Mouse (Mus musculus): ENCODE measurements at regions not wholly inside any gene's neighbourhood (a gene's known extent, or its start where the extent isn't known, plus 50 kb on each side); places are given as distances from the start of the nearest gene placed in this dataset.

DNA sequence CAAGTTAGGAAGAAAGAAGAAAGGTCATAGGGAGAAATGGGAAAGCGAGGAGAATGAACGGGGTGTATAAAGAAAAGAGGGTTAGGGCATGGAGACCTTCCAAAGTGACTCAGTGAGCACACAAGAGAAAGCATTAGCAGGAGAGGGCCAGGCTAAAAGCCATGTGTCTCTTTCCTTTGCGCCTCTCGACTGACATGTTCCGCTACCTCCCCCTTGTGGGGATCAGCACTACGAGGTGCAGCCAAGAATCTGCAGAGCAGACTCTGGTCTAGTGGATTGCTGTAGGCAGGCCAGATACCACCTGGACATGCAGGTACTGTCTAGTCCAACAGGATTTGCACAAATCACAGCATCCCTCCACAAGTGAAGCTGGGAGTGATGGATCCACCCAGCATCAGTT lies 54.0 kb downstream of the Kcna5 start:
- Histone ChIP-seq H3K36me3 (ENCODE audit: control insufficient read depth, insufficient read depth, low read length) (no peaks in the 10 kb centered on the region), H3K4me2 (replicated peaks; ENCODE audit: low read depth) (no peak overlapping the region), H3K4me3 (ENCODE audit: low read depth, low read length) (no peak overlapping the region), H3K9me3 (ENCODE audit: control insufficient read depth, low read length) (no peaks in the 10 kb centered on the region), H3K4me1 (replicated peaks; ENCODE audit: control insufficient read depth, insufficient read depth) (no peaks in the 10 kb centered on the region), H3K27me3 (ENCODE audit: control insufficient read depth, insufficient read depth, low read length) (no peaks in the 10 kb centered on the region), H3K27ac (replicated peaks) (no peak overlapping the region), H3K9ac (ENCODE audit: low read length) (no peak overlapping the region)
- WGBS = 51% methylated on average over 6 of the region's 6 CpGs
- DNase-seq (ENCODE audit: low spot score) (no peak), ATAC-seq (ENCODE audit: low FRiP score, low TSS enrichment) (no peak)
- TF ChIP-seq EP300 (optimal IDR thresholded peaks at IDR 0.05) (no peak), CTCF (IDR thresholded peaks at IDR 0.05; ENCODE audit: low read depth) (peak; percentile 68)

DNA sequence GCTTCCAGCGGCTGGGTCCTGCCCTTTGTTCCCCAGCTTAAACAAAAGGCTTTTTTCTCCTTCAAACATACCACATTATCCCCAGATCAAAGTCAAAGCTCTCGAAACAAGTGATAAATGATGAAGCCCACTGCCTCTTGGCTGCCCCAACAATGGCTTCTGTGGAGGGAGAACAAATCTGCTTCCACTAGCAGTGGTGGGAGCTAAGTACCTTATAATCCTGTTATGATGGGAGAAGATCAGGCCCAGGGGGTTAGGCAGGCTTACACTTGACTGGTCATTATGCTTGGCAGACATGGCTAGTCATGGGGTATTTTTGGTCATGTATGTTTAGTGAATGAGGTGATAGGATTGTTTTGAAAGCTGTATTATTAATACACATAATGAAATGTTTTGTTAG lies 57.7 kb downstream of the Kcna5 start:
- Histone ChIP-seq H3K4me2 (replicated peaks; ENCODE audit: low read depth) (no peak overlapping the region), H3K36me3 (ENCODE audit: control insufficient read depth, insufficient read depth, low read length) (no peaks in the 10 kb centered on the region), H3K4me3 (ENCODE audit: low read depth, low read length) (no peak overlapping the region), H3K4me1 (replicated peaks; ENCODE audit: control insufficient read depth, insufficient read depth) (no peaks in the 10 kb centered on the region), H3K9me3 (ENCODE audit: control insufficient read depth, low read length) (no peaks in the 10 kb centered on the region), H3K27me3 (ENCODE audit: control insufficient read depth, insufficient read depth, low read length) (no peaks in the 10 kb centered on the region), H3K9ac (ENCODE audit: low read length) (no peak overlapping the region), H3K27ac (replicated peaks) (no peak overlapping the region)
- no peak for DNase-seq (ENCODE audit: low spot score)
- TF ChIP-seq CTCF (IDR thresholded peaks at IDR 0.05; ENCODE audit: low read depth) (no peak), EP300 (optimal IDR thresholded peaks at IDR 0.05) (no peak)
- 19% methylated on average over 2 of the region's 2 CpGs for WGBS
- no peak for ATAC-seq (ENCODE audit: low FRiP score, low TSS enrichment)

DNA sequence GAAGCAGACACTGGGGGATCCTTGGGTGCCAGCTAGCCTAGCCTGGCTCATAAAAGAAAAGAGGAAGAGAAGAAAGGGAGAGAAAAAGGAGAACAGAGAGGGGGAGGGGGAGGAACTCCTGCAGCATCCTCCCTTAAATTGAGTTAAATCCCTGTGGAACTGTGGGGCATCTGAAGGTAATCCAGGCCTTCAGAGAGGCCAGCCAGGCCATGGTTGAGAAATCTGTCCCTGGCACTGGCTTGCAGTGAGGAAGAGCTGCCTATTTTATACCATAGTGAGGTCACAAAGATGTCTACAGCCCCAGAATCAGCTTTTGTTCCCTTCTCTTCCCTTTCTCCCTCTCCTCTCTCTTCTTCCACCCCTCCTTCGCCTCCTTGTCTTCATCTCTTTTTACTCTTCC lies 58.5 kb downstream of the Kcna5 start:
- no peak for DNase-seq (ENCODE audit: low spot score)
- 94% methylated on average over 1 of the region's 1 CpGs for WGBS

DNA sequence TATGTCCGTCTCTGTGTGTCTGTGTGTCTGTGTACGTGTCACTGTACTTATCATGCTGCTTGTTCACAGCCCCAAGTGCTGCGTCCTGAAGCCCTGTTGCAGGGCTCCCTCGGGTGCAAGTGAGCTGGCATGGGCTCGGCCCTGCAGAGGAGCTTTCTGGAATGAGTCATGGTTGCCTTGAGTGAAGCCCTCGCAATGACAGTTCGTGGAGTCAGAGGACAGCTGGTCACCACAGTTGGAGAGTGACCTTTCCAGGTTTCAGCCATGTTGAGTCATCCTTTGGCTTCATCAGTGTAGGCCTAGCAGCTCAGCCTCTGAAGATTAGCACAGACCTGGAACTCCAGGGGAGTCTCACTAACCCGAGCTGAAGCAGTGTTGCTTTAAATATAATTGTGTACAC lies 59.7 kb downstream of the Kcna5 start:
- no peak for ATAC-seq (ENCODE audit: low FRiP score, low TSS enrichment)
- no peak overlapping the region for H3K27ac ChIP-seq (replicated peaks)
- H3K27me3 ChIP-seq (ENCODE audit: control insufficient read depth, insufficient read depth, low read length) = no peaks in the 10 kb centered on the region
- DNase-seq (ENCODE audit: low spot score) = no peak
- no peak overlapping the region for H3K4me2 ChIP-seq (replicated peaks; ENCODE audit: low read depth)
- no peaks in the 10 kb centered on the region for H3K9me3 ChIP-seq (ENCODE audit: control insufficient read depth, low read length)
- H3K36me3 ChIP-seq (ENCODE audit: control insufficient read depth, insufficient read depth, low read length) = no peaks in the 10 kb centered on the region
- no peaks in the 10 kb centered on the region for H3K4me1 ChIP-seq (replicated peaks; ENCODE audit: control insufficient read depth, insufficient read depth)
- WGBS = 63% methylated on average over 8 of the region's 8 CpGs
- H3K9ac ChIP-seq (ENCODE audit: low read length) = no peak overlapping the region
- TF ChIP-seq EP300 (optimal IDR thresholded peaks at IDR 0.05) = no peak
- no peak for TF ChIP-seq CTCF (IDR thresholded peaks at IDR 0.05; ENCODE audit: low read depth)
- H3K4me3 ChIP-seq (ENCODE audit: low read depth, low read length) = no peak overlapping the region

More for the DNA sequence above, 58.5 kb downstream of the Kcna5 start:
- ATAC-seq (ENCODE audit: low FRiP score, low TSS enrichment) = no peak
- H3K9me3 ChIP-seq (ENCODE audit: control insufficient read depth, low read length) = no peaks in the 10 kb centered on the region
- H3K4me3 ChIP-seq (ENCODE audit: low read depth, low read length) = no peak overlapping the region
- no peaks in the 10 kb centered on the region for H3K36me3 ChIP-seq (ENCODE audit: control insufficient read depth, insufficient read depth, low read length)
- no peaks in the 10 kb centered on the region for H3K4me1 ChIP-seq (replicated peaks; ENCODE audit: control insufficient read depth, insufficient read depth)
- H3K4me2 ChIP-seq (replicated peaks; ENCODE audit: low read depth) = no peak overlapping the region
- no peaks in the 10 kb centered on the region for H3K27me3 ChIP-seq (ENCODE audit: control insufficient read depth, insufficient read depth, low read length)
- TF ChIP-seq CTCF (IDR thresholded peaks at IDR 0.05; ENCODE audit: low read depth) (no peak), EP300 (optimal IDR thresholded peaks at IDR 0.05) (no peak)
- H3K27ac ChIP-seq (replicated peaks) = no peak overlapping the region
- no peak overlapping the region for H3K9ac ChIP-seq (ENCODE audit: low read length)

- ATAC-seq (ENCODE audit: low FRiP score, low TSS enrichment) (no peak), DNase-seq (ENCODE audit: low spot score) (no peak)
- WGBS = 42% methylated on average over 1 of the region's 1 CpGs
- TF ChIP-seq EP300 (optimal IDR thresholded peaks at IDR 0.05) = no peak
- no peak overlapping the region for H3K4me2 ChIP-seq (replicated peaks; ENCODE audit: low read depth)
- H3K4me1 ChIP-seq (replicated peaks; ENCODE audit: control insufficient read depth, insufficient read depth) = no peaks in the 10 kb centered on the region
- H3K4me3 ChIP-seq (ENCODE audit: low read depth, low read length) = no peak overlapping the region
- H3K27ac ChIP-seq (replicated peaks) = no peak overlapping the region
- H3K36me3 ChIP-seq (ENCODE audit: control insufficient read depth, insufficient read depth, low read length) = no peaks in the 10 kb centered on the region
- no peak overlapping the region for H3K9ac ChIP-seq (ENCODE audit: low read length)
- no peaks in the 10 kb centered on the region for H3K9me3 ChIP-seq (ENCODE audit: control insufficient read depth, low read length)
- H3K27me3 ChIP-seq (ENCODE audit: control insufficient read depth, insufficient read depth, low read length) = no peaks in the 10 kb centered on the region
Observed at GRCm38 (mm10) chr6:126453751-126454150, 81.5 kb downstream of the Kcna5 start.

DNA sequence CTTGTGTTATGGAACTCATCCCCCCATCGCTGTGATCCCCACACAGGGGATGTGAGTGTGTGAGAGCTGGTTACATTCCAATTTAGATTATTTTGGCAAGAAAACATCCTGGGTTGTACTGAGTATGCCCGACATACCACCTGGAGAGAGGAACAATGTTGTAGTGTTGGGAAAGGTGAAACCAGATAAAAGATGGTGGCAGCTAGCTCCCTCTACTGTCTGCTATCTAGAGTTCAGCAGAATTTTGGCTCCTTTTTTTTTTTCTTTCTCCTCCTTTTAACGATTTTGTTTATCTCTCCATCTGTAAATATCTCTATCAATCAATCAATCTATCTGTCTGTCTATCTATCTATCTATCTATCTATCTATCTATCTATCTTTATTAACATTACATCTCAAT lies 89.7 kb downstream of the Kcna5 start:
- no peak overlapping the region for H3K4me2 ChIP-seq (replicated peaks; ENCODE audit: low read depth)
- DNase-seq (ENCODE audit: low spot score) (no peak), ATAC-seq (ENCODE audit: low FRiP score, low TSS enrichment) (no peak)
- no peak overlapping the region for H3K9ac ChIP-seq (ENCODE audit: low read length)
- no peaks in the 10 kb centered on the region for H3K27me3 ChIP-seq (ENCODE audit: control insufficient read depth, insufficient read depth, low read length)
- no peaks in the 10 kb centered on the region for H3K9me3 ChIP-seq (ENCODE audit: control insufficient read depth, low read length)
- no peaks in the 10 kb centered on the region for H3K36me3 ChIP-seq (ENCODE audit: control insufficient read depth, insufficient read depth, low read length)
- no peak overlapping the region for H3K4me3 ChIP-seq (ENCODE audit: low read depth, low read length)
- no peaks in the 10 kb centered on the region for H3K4me1 ChIP-seq (replicated peaks; ENCODE audit: control insufficient read depth, insufficient read depth)
- TF ChIP-seq EP300 (optimal IDR thresholded peaks at IDR 0.05) = no peak
- peak; percentile 50 for TF ChIP-seq CTCF (IDR thresholded peaks at IDR 0.05; ENCODE audit: low read depth)
- WGBS = 32% methylated on average over 3 of the region's 3 CpGs
- H3K27ac ChIP-seq (replicated peaks) = no peak overlapping the region
